Mouse (Mus musculus): ENCODE data around the gene Map7.

- TF ChIP-seq CTCF (IDR thresholded peaks at IDR 0.05; ENCODE audit: low read depth, low read length) (no peak), POLR2A (IDR thresholded peaks at IDR 0.05; ENCODE audit: extremely low read depth, insufficient read depth, low read length) (no peak)
Measured at GRCm38 (mm10) chr10:20287369-20287768, 139.1 kb downstream of the Map7 start.

Data from liver, adult 2 months (tissue).